Mouse (Mus musculus): ENCODE measurements around the gene Jag2.

GRCm38 (mm10) chr12:112977156-112977555, 47.6 kb upstream of the Jag2 start:
- TF ChIP-seq CTCF (IDR thresholded peaks at IDR 0.05; ENCODE audit: low read depth) (no peak), EP300 (IDR thresholded peaks at IDR 0.05; ENCODE audit: low read depth) (no peak)

Data from liver, postnatal 0 days (tissue).